Mouse (Mus musculus) liver, embryonic 14.5 days (tissue): ENCODE results near the gene Chmp2a.

ENCODE experiments used
- CTCF ChIP-seq: IDR thresholded peaks from 2 replicates; pipeline ENCODE4 v1.5.1; 2016; ENCODE audit warnings: antibody characterized with exemption, low read depth, control low read depth
- EP300 ChIP-seq: IDR thresholded peaks from 2 replicates; pipeline ENCODE4 v1.6.1; 2016; ENCODE audit warnings: antibody characterized with exemption, low read depth

- peak; percentile 37 for TF ChIP-seq CTCF
- no peak for TF ChIP-seq EP300
These were observed 3.5 kb downstream of the Chmp2a start for GRCm38 (mm10) chr7:13031069-13031468.
